5 mouse cellular contexts compared by ENCODE assay signal in the genomic region with DNA sequence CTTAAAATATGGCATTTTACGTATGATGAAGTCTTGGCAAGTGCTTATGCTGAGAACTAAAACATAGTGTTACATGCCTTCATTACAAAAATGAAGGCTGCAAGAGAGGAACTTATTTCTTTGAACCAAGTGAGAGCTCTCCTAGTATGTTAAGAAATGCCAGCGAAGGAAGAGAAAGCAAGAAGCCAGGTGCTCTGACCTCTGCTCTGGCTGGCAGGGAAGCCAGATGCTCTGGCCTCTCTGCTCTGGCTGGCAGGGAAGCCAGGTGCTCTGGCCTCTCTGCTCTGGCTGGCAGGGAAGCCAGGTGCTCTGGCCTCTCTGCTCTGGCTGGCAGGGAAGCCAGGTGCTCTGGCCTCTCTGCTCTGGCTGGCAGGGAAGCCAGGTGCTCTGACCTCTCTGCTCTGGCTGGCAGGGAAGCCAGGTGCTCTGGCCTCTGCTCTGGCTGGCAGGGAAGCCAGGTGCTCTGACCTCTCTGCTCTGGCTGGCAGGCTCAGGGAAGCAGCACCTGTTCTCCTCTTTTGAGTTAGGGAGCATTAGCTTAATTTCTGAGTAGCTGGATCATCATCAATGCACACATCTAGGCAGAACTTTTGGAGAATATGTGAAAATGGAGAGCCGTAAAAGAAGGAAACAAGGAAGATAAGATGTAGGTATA. TPM values are rescaled to one million over a fixed set of nuclear protein-coding genes. Genes with fewer than 3 reads are reported as not detected.
"Had no signal": no experiment of that assay in that cellular context is flagged by ENCODE, and none has a peak within 500 bp of the region (broad histone marks: within the 10 kb centered on the region; RNA-seq: fewer than 3 reads in every experiment).

No protein-coding gene starts in this region.

RNA-seq across cellular contexts. Expression of gene Myo3b, which starts 44.7 kb away (rescaled TPM):
- total RNA-seq: megakaryocyte-erythroid progenitor cell, adult 5-6 weeks had no signal
- polyA plus RNA-seq: limb, embryonic 13.5 days; liver, embryonic 11.5 days; macrophage; midbrain, embryonic 12.5 days had no signal
